Mouse (Mus musculus): ENCODE measurements at regions not wholly inside any gene's neighbourhood (a gene's known extent, or its start where the extent isn't known, plus 50 kb on each side); places are given as distances from the start of the nearest gene placed in this dataset.
A peak's percentile ranks its signal among the peaks of the same experiment; 100 is the strongest.

DNA sequence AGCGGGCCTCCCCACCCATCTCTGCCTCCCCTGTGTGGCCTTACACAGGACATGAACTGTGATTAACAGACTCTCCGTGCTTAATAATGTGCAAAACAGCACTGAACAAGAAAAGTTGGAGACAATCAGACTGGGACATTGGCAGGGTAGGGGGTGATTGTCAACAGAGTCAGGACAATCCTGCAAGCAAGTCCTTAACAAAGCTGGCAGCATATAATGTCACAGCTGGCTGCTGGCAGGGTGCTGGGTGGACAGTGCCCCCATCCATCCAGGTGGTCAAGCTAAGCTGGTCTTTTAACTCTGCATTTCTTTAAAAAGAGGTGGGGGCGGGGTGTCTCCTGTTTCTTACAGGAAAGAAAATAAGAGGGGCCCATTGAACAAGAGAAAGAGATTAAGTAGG lies 149.2 kb upstream of the Ralgapa2 start:
- H3K9ac ChIP-seq (ENCODE audit: low read length), result no peak overlapping the region
- DNase-seq (ENCODE audit: low spot score), result no peak
- H3K4me1 ChIP-seq (replicated peaks; ENCODE audit: control insufficient read depth, insufficient read depth), result no peaks in the 10 kb centered on the region
- H3K27me3 ChIP-seq (ENCODE audit: control insufficient read depth, insufficient read depth, low read length), result no peaks in the 10 kb centered on the region
- H3K36me3 ChIP-seq (ENCODE audit: control insufficient read depth, insufficient read depth, low read length), result no peaks in the 10 kb centered on the region
- no peak overlapping the region for H3K4me3 ChIP-seq (ENCODE audit: low read depth, low read length)
- 63% methylated on average over 3 of the region's 3 CpGs for WGBS
- no peaks in the 10 kb centered on the region for H3K9me3 ChIP-seq (ENCODE audit: control insufficient read depth, low read length)
- no peak for ATAC-seq (ENCODE audit: low FRiP score, low TSS enrichment)
- no peak for TF ChIP-seq EP300 (optimal IDR thresholded peaks at IDR 0.05)
- TF ChIP-seq CTCF (IDR thresholded peaks at IDR 0.05; ENCODE audit: low read depth), result no peak
- H3K4me2 ChIP-seq (replicated peaks; ENCODE audit: low read depth), result no peak overlapping the region
- H3K27ac ChIP-seq (replicated peaks), result no peak overlapping the region

DNA sequence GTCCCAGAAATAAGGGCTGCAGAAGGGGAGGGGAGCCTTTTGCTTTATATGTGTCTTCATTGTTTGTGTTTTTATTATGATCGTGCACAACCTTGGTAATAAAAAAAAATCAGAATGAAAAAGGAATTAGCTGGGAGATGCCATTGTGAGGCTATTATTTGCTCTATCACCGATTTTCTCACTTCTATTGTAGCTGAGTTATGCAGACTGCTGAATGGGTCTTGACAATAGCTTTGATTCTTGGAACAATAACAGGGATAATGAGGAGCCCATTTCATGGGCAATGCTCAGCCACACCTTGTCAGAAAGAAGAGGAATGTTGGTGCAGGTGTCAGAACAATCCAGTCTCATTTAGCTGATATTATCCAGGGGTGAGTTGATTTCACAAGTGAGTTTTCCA lies 160.6 kb upstream of the Ralgapa2 start:
- no peak overlapping the region for H3K27ac ChIP-seq (replicated peaks)

DNA sequence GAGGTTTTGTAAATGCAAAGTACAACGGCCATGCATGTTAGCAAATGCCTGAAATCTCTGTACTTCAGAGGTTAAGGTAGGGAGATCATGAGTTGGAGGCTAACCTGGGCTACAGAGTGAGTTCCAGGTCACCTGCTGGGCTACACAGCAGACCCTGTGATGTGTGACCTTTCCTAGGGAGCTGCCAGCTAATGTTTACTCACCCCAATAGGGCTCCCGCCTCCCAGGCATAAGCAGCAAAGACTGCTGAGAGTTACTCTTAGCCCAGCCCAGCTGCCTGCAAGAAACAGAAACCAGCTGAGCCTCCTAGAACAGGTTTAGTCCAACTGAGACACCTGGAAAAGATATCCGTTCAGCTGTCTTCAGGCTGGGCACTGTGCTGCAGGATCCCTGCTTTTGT lies 169.8 kb upstream of the Ralgapa2 start:
- DNase-seq (ENCODE audit: low spot score), result no peak
- Histone ChIP-seq H3K27ac (replicated peaks) (no peak overlapping the region), H3K9ac (ENCODE audit: low read length) (no peak overlapping the region), H3K36me3 (ENCODE audit: control insufficient read depth, insufficient read depth, low read length) (no peaks in the 10 kb centered on the region), H3K4me3 (ENCODE audit: low read depth, low read length) (no peak overlapping the region), H3K4me1 (replicated peaks; ENCODE audit: control insufficient read depth, insufficient read depth) (no peaks in the 10 kb centered on the region), H3K4me2 (replicated peaks; ENCODE audit: low read depth) (no peak overlapping the region), H3K27me3 (ENCODE audit: control insufficient read depth, insufficient read depth, low read length) (no peaks in the 10 kb centered on the region), H3K9me3 (ENCODE audit: control insufficient read depth, low read length) (no peaks in the 10 kb centered on the region)
- 34% methylated on average over 3 of the region's 3 CpGs for WGBS
- no peak for TF ChIP-seq EP300 (optimal IDR thresholded peaks at IDR 0.05)
- TF ChIP-seq CTCF (IDR thresholded peaks at IDR 0.05; ENCODE audit: low read depth), result no peak
- ATAC-seq (ENCODE audit: low FRiP score, low TSS enrichment), result no peak

More for the DNA sequence above, 160.6 kb upstream of the Ralgapa2 start:
- TF ChIP-seq EP300 (optimal IDR thresholded peaks at IDR 0.05), result no peak
- no peak for TF ChIP-seq CTCF (IDR thresholded peaks at IDR 0.05; ENCODE audit: low read depth)
- no peaks in the 10 kb centered on the region for H3K36me3 ChIP-seq (ENCODE audit: control insufficient read depth, insufficient read depth, low read length)
- H3K4me1 ChIP-seq (replicated peaks; ENCODE audit: control insufficient read depth, insufficient read depth), result no peaks in the 10 kb centered on the region
- no peak overlapping the region for H3K4me2 ChIP-seq (replicated peaks; ENCODE audit: low read depth)
- no peaks in the 10 kb centered on the region for H3K27me3 ChIP-seq (ENCODE audit: control insufficient read depth, insufficient read depth, low read length)
- H3K9me3 ChIP-seq (ENCODE audit: control insufficient read depth, low read length), result no peaks in the 10 kb centered on the region
- DNase-seq (ENCODE audit: low spot score) (no peak), ATAC-seq (ENCODE audit: low FRiP score, low TSS enrichment) (no peak)
- no peak overlapping the region for H3K9ac ChIP-seq (ENCODE audit: low read length)
- H3K4me3 ChIP-seq (ENCODE audit: low read depth, low read length), result no peak overlapping the region
- 61% methylated on average over 2 of the region's 2 CpGs for WGBS

GRCm38 (mm10) chr2:146685854-146686507 lies 169.7 kb upstream of the Kiz start:
- Histone ChIP-seq H3K27ac (replicated peaks) (no peak overlapping the region), H3K27me3 (ENCODE audit: control insufficient read depth, insufficient read depth, low read length) (no peaks in the 10 kb centered on the region), H3K9ac (ENCODE audit: low read length) (no peak overlapping the region), H3K36me3 (ENCODE audit: control insufficient read depth, insufficient read depth, low read length) (no peaks in the 10 kb centered on the region), H3K4me3 (ENCODE audit: low read depth, low read length) (no peak overlapping the region), H3K9me3 (ENCODE audit: control insufficient read depth, low read length) (no peaks in the 10 kb centered on the region), H3K4me2 (replicated peaks; ENCODE audit: low read depth) (no peak overlapping the region), H3K4me1 (replicated peaks; ENCODE audit: control insufficient read depth, insufficient read depth) (no peaks in the 10 kb centered on the region)
- WGBS, result 56% methylated on average over 5 of the region's 5 CpGs
- DNase-seq (ENCODE audit: low spot score), result no peak
- no peak for TF ChIP-seq CTCF (IDR thresholded peaks at IDR 0.05; ENCODE audit: low read depth)
- TF ChIP-seq EP300 (optimal IDR thresholded peaks at IDR 0.05), result no peak
- ATAC-seq (ENCODE audit: low FRiP score, low TSS enrichment), result peak; percentile 38; the same call in 1 of the 2 replicates

- Histone ChIP-seq H3K4me1 (replicated peaks; ENCODE audit: control insufficient read depth, insufficient read depth) (no peaks in the 10 kb centered on the region), H3K4me3 (ENCODE audit: low read depth, low read length) (no peak overlapping the region), H3K27ac (replicated peaks) (no peak overlapping the region), H3K4me2 (replicated peaks; ENCODE audit: low read depth) (no peak overlapping the region), H3K27me3 (ENCODE audit: control insufficient read depth, insufficient read depth, low read length) (no peaks in the 10 kb centered on the region), H3K9me3 (ENCODE audit: control insufficient read depth, low read length) (no peaks in the 10 kb centered on the region), H3K36me3 (ENCODE audit: control insufficient read depth, insufficient read depth, low read length) (no peaks in the 10 kb centered on the region), H3K9ac (ENCODE audit: low read length) (no peak overlapping the region)
- TF ChIP-seq CTCF (IDR thresholded peaks at IDR 0.05; ENCODE audit: low read depth), result no peak
- no peak for TF ChIP-seq EP300 (optimal IDR thresholded peaks at IDR 0.05)
- 70% methylated on average over 7 of the region's 7 CpGs for WGBS
- no peak for DNase-seq (ENCODE audit: low spot score)
- no peak for ATAC-seq (ENCODE audit: low FRiP score, low TSS enrichment)
Measured at GRCm38 (mm10) chr2:146688544-146688943, 167.1 kb upstream of the Kiz start.

DNA sequence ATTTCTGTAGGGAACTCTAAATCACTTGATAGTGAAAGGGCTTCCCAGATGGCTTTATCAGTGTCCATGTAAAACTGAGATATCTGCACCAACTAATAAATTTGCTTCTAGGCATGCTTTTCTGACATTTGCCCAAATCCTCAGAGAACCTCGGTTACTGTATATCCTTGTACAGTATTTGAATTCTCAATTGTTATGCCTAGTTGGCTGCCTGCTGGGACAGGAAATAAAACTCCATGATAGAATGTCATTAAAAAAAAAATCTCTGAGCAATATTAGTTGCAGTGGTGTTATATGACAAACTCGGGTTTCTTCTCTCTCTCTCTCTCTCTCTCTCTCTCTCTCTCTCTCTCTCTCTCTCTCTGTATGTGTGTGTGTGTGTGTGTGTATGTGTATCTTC lies 162.2 kb upstream of the Kiz start:
- Histone ChIP-seq H3K9me3 (ENCODE audit: control insufficient read depth, low read length) (no peaks in the 10 kb centered on the region), H3K4me1 (replicated peaks; ENCODE audit: control insufficient read depth, insufficient read depth) (no peaks in the 10 kb centered on the region), H3K36me3 (ENCODE audit: control insufficient read depth, insufficient read depth, low read length) (no peaks in the 10 kb centered on the region), H3K9ac (ENCODE audit: low read length) (no peak overlapping the region), H3K27ac (replicated peaks) (no peak overlapping the region), H3K27me3 (ENCODE audit: control insufficient read depth, insufficient read depth, low read length) (no peaks in the 10 kb centered on the region), H3K4me2 (replicated peaks; ENCODE audit: low read depth) (no peak overlapping the region), H3K4me3 (ENCODE audit: low read depth, low read length) (no peak overlapping the region)
- WGBS, result 28% methylated on average over 2 of the region's 2 CpGs
- ATAC-seq (ENCODE audit: low FRiP score, low TSS enrichment), result no peak
- no peak for TF ChIP-seq EP300 (optimal IDR thresholded peaks at IDR 0.05)
- no peak for TF ChIP-seq CTCF (IDR thresholded peaks at IDR 0.05; ENCODE audit: low read depth)
- no peak for DNase-seq (ENCODE audit: low spot score)
